Mouse (Mus musculus) lung, postnatal 25 days (tissue): ENCODE data around the gene Pakap.
A peak's percentile ranks its signal among the peaks of the same experiment; 100 is the strongest.

Experiments
- DNase-seq: peaks from one replicate; pipeline ENCODE4 v3.0.0; 2022; ENCODE audit warnings: low spot score

Gene Pakap

GRCm38 (mm10) chr4:57672996-57673906, 105.3 kb downstream of the Pakap start:
- peak; percentile 90 for DNase-seq

DNA sequence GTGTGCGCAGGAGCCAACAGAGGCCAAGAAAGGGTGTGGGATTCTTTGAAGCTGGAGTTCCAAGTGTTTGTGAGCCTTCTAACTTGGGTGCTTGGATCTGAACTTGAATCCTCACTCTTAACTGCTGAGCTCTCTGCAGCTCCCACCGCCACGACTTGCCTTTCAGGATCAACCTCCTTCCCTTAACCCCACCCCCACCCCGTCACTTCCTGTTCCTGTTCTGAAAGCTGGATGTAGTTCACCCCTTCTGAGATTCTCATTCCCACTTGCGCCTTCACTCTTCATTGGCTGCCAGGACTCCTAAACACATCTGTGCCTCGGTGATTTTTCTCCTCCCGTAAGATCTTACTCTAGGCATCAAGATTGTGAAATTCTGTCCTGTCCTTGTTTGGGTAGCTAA, 106.4 kb downstream of the Pakap start:
- no peak for DNase-seq

- peak; percentile 91 for DNase-seq
Observed at GRCm38 (mm10) chr4:57675387-57675786, 107.4 kb downstream of the Pakap start.

- no peak for DNase-seq
Observed at GRCm38 (mm10) chr4:57677916-57678315, 109.9 kb downstream of the Pakap start.

GRCm38 (mm10) chr4:57678991-57679457, 111.0 kb downstream of the Pakap start:
- peak; percentile 85 for DNase-seq

DNA sequence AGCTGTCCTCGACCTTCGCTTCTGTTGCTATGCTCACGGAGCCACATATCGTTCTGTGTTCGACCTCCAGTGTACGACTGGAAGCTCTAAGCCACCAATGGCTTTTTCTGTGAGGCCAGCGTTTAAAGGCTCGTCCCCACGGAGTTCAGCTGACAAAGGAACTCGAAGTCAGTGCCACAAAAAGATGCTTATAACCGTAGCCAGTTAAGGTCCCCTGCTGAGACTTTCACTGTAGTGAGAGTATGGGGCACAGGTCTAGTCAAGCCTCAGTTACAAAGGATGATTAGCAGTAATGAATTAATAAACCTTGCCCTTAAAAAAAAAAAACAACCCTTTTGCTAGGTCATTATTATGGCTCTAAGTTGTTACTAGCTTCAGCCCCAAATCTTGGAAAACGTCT, 112.2 kb downstream of the Pakap start:
- DNase-seq = no peak

- DNase-seq = peak; percentile 74
Observed at GRCm38 (mm10) chr4:57681511-57681910, 113.5 kb downstream of the Pakap start.

- DNase-seq = no peak
Observed at GRCm38 (mm10) chr4:57682341-57682740, 114.4 kb downstream of the Pakap start.

DNA sequence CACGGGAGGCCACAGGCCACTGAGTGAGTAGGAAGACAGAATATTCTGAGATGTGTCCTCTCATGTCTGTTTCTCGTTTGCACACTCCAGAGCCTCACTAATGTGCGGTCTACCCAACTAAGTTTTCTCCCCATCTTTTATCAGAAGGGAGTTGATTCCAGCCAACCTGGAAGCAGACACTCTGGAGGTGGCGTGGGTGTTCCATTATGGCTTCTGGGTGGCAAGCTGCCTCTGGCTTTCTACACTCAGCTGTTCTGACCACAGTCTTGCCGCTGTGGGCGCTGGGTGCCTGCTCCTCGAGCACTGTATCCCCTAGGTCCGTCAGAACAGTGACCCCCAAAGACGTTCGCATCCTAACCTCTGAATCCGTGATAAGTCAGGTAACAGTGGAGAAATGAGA, 115.0 kb downstream of the Pakap start:
- no peak for DNase-seq

DNA sequence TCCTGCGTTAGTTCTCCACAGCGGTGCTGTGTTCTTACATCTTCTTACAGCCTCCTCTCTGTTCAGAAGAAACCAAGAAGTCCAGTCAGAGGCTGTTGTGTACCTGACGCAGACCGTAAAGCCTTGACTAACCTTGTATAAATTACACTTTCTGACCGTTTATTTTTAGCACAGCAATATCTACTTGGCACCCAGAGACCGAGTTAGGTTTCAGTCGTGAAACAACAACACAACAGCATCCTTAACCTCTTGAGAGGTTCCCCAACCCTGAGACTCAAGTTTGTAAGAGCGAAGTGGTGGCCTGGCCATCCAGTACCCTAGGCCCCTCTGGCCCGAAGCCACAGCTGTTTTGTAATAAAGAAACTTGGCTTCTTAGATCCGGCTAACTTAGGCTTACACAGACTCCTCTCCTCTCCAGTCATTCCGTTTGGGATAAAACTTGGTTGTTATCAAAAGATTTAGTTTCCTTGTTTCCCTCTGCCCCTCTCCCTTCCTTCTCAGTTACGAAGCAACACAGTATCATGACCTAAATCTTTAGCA, 116.8 kb downstream of the Pakap start:
- no peak for DNase-seq

DNA sequence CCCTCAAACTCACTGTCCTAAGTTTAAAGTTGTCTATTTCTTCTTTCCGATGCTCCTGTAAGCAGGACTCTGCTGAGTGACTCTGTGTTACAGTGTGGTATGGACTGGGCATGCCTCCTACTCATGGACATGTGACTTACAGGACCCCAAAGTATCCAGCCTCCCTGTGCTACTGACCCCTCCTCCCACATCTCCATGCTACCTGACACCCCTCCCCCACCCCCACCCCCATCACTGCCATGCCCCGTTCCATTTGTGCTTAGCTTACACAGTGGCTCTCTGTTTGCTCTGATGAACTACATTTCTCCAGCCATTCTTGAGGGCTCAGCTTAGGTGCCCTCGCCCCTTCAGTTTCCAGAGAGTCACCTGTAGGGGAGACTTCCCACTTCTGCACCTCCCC, 118.8 kb downstream of the Pakap start:
- no peak for DNase-seq

DNA sequence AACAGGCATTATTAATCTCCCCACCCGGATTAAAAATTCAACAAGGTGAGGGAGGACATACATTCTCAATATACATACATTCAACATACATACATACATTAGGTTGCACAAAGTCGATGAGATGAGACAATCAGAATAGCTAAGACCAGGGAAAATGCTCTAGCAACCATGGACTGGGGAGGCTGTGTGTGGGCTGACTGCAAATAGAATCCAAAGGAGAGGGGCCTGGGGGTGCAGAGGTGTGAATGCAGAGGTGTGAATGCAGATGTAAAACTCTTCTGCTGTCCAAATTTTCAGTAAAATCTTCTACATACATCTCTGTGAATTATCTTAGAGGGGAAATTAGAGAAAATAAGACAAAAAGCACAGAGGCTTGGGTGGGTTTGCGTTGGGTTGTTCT, 119.6 kb downstream of the Pakap start:
- no peak for DNase-seq

DNA sequence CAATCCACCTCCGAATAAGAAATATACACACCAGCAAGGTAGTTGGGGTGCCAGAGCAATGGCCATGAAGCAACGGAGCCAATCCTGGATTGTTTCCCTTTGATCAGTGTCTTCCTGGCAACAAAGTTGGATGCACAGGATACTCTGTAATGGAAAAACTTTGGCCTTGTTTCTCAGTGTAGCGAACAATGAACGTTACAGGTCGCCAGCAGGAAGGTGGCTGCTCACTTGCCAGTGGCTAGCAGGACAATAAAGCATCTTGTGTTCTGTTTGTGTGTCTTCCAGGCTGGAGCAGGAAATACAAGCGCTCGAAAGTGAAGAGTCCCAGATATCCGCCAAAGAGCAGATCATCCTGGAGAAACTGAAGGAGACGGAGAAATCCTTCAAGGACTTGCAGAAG, 120.2 kb downstream of the Pakap start:
- DNase-seq = no peak

- DNase-seq = no peak
Observed at GRCm38 (mm10) chr4:57690001-57690400, 122.0 kb downstream of the Pakap start.

DNA sequence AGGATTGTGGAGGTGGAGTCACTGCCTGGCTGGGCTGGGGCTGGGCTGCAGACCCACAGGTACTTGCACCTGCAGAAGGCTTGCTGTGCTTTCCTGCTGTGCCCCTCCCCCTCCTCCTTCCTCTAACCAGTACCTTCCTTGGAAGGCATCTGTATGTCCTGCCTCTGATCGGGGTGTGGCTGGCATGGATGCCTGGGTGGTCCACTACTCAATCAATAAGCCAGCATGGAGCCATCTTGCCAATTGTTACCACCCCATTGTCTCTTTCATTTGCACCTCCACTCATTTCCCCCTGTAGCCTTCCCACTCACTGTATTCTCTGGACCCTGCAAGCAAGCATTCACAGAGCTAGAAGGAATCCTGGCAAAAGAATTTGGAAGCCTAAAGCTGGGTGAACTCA, 122.8 kb downstream of the Pakap start:
- DNase-seq = no peak

DNA sequence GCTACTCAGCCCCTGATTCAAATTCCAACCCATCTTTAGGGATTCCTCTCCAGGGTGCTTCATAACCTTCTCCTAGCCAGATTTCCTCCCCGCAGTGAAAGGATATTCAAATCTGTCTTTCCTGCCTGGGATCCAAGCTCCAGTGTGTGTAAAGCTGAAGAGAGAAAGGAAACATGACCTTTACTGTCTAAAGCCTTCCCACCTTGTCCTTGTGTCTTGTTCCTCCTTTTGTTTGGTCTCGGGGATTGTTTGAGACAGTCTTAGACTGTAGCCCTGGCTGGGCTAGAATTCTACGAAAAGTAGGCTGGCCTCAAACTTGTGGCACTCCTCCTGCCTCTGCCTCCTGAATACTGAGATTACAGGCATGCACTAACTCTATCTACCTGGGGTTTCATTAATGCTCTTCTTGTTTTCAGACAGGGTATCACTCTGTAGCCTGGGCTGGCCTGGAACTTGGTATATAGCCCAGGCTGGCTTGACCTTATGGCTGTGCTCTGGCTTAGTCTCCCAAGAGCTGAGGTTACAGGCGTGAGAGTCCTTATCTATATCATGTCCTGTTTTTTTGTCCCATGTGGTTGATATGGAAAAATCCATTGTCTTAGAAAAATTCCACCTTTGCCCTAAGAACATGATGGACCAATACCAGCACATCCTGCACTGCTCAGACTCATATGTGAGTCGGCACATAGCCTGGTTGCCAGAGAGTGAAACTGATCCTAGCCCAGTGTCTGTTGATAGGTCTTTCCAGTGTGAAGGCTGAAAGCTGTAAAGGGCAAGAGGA, 126.6 kb downstream of the Pakap start:
- no peak for DNase-seq

DNA sequence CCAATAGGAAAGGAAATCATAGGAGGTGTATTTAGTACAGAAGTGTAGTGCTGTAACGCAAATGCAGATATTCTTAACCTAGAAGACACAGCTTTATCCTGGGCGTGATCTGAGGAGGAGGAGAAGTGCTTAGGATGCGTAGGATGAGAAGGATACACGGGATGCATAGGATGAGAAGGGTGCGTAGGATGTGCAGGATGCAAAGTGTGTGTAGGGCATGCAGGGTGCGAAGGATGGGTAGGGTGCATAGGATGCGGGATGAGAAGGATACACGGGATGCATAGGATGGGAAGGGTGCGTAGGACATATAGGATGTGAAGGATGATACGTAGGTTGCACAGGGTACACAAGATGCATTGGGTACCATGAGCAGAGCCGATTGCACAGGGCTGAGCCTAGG, 129.0 kb downstream of the Pakap start:
- no peak for DNase-seq

GRCm38 (mm10) chr4:57697918-57698611, 130.1 kb downstream of the Pakap start:
- DNase-seq = no peak

DNA sequence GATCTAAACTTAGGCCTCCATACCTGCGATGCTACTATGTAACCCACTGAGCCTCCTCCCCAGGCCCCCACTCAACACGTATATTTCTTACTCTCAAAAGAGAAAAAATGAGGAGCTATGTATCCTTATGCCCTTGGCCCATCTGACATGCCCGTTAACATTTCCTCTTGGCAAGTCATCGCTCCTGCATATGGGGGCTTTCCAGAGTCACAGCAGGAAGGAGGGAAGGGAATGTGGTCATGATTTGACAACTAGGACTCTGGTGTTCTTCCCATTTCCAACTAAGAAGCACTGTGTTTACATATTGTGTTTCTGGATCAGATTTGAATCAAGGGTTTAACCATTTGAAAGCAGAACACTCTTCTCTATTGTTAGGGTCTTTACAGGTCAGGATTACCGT, 133.6 kb downstream of the Pakap start:
- no peak for DNase-seq

- DNase-seq = no peak
Observed at GRCm38 (mm10) chr4:57703574-57704470, 135.8 kb downstream of the Pakap start.

- no peak for DNase-seq
Observed at GRCm38 (mm10) chr4:57704575-57704974, 136.6 kb downstream of the Pakap start.
